Mouse (Mus musculus) cerebellum, adult 11-12 months (tissue): ENCODE data around the gene Cebpzos.

Experiments used
- DNase-seq: peaks from one replicate; pipeline ENCODE4 v3.0.0; 2022

Gene Cebpzos

DNA sequence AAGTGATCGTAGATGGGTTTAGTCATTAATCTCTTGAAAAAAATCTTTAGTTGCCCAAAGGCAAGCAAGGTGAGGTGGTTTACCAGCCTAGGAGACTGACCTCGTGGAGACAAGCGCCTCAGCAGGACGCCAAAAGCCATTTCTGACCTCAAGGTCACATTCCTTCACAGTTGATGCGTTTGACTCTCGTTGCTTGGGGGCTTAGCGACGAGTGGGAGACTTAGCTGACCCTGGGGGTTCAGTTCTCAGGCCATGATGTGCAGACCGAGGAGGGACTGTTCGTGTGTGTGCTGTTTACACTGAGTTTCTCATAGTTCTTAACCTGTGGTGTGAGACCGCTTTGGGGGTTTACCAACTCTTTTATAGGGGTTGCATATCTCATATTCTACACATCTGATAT, 26.3 kb downstream of the Cebpzos start:
- DNase-seq, result no peak

GRCm38 (mm10) chr17:78951225-78951624, 34.9 kb downstream of the Cebpzos start:
- DNase-seq, result no peak

GRCm38 (mm10) chr17:78952070-78952469, 35.8 kb downstream of the Cebpzos start:
- DNase-seq, result no peak

DNA sequence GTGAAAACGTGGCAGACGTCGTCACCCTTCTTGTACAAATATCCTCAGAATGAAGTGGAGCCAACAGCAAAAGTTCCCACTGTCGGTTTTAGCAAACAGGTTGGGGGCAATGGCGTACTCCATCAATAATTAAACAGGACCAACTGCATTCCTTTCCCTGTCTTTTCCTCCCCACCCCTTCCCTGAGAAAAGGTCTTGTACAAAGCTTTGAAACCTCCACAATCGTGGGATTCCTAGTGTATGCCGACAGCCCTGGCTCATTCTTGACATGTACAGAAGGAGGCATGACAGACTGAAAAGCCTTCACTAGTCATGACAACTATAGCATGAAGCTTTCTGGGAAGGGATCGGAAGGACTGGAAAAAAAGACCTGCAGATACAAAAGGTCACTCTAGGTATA, 36.9 kb downstream of the Cebpzos start:
- no peak for DNase-seq

DNA sequence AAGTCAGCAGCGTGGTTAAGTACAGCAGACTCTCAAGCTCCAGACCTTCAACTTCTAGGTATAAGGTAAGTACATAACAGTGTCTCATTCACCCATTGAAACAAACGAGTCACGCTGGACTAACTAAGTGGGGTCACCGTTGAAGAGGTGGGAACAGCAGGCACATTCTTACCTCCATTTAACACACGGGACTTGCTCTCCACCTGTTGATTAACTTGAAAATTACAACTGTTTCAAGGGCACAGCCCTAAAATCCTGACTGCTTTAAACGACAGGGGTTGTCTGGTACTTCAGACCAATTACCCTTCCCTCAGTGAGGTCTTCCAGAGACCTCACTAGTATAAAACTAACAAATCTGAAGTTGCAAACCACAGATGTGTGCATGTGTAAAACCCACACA, 43.2 kb downstream of the Cebpzos start:
- no peak for DNase-seq

DNA sequence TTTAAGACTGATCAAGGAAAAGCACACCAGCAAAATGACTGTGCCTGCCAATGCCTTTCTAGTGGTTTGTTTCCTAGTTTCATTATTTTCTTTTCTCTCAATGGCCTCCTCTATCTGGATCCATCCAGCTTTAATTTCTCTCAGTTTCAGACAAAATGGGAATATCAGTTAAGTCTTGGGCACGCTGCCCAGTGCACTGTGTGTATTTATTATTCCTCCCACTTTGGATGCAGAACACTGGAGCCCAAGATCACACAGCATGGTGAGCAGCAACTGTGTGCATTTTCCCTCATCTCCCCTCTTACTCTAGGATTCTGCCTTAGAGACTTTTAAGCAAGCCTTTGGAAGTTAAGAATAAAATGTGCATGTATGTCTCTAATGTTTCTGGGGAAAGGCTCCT, 48.1 kb downstream of the Cebpzos start:
- no peak for DNase-seq

GRCm38 (mm10) chr17:78966092-78966883, 50.0 kb downstream of the Cebpzos start:
- no peak for DNase-seq

DNA sequence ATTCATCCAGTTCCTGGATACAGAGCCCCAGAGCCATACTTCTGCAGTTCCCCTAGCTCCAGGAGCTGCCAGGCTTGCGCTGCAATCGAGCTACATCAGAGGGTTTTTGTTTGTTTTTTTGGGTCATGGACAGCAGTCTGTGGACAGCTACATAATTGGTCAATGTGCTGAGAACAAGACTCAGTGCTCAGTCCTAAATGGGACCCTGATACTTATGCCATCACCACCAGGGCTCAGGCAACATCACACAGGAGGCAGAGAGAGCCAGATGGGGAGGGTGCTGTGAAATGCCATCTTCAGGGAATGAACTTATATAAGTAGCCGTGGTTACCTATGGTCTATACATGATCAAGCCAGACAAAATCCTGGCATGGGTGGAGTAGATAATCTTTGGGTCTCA, 52.2 kb downstream of the Cebpzos start:
- DNase-seq, result no peak
